Mouse (Mus musculus) heart, adult 2 months (tissue): Measurements from ENCODE around the gene Trim80.
A peak's percentile ranks its signal among the peaks of the same experiment; 100 is the strongest.

ENCODE experiments used
- CTCF ChIP-seq: fragments of 200-600 bp; IDR thresholded peaks from 2 replicates; pipeline ENCODE4 v1.8.1; 2022; ENCODE audit warnings: antibody characterized with exemption, mild to moderate bottlenecking, moderate library complexity
- POLR2A ChIP-seq: fragments of 200-500 bp; IDR thresholded peaks from 2 replicates; pipeline ENCODE4 v1.6.1; 2011; ENCODE audit warnings: mild to moderate bottlenecking, low read depth, low read length, control low read depth; ENCODE audit not compliant: insufficient read depth

DNA sequence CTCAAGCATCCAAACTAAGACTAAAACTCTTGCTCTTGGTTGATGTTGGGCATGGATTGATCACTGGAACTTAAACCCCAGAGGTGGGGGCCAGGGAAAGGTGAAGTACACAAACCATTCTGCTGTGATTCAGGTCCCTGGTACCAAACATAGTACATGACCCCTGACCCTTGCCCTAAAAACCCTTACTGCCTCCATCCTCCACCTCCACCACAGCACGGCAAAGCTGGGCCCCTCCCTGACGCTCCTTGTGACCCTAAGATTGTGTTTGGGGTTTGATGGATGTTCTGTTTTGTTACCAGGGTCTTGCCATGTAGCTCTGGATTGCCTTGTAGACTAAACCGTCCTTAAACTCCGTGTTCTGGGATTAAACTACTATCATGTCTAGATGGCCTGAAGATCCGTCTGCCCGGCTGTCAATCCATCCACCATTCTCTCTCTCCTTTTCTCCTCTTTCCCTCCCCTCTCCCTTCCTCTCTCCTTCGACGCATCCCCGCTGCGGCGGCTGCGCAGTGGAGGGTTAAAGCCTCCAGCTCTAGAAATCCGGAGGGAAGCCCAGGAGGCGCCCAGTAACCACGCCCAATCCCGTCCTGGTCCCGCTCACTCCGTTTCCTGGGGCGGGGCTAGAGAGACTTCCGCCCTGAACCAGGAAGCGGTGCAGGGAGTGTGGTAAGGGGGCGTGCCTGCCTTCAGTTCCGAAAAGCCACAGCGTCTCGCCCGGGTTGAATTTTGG is 34.8 kb downstream of the Trim80 start, which contains the start of gene Armc7:
- TF ChIP-seq CTCF (no peak), POLR2A (peak; percentile 91)
